Mouse (Mus musculus) c-Kit-positive CD71-positive TER-119-positive erythroid progenitor cells, embryonic 14.5 days (primary cell): ENCODE data around the gene Evl.
"Not testable (repeated sequence)": the region's sequence is repeated elsewhere in the genome, so short reads cannot be mapped to it uniquely, and the experiment has no call there.

ENCODE experiments used
- DNase-seq: peaks from one replicate; pipeline ENCODE4 v3.0.0-alpha.2; 2013; ENCODE audit warnings: low spot score

Evl gene

DNA sequence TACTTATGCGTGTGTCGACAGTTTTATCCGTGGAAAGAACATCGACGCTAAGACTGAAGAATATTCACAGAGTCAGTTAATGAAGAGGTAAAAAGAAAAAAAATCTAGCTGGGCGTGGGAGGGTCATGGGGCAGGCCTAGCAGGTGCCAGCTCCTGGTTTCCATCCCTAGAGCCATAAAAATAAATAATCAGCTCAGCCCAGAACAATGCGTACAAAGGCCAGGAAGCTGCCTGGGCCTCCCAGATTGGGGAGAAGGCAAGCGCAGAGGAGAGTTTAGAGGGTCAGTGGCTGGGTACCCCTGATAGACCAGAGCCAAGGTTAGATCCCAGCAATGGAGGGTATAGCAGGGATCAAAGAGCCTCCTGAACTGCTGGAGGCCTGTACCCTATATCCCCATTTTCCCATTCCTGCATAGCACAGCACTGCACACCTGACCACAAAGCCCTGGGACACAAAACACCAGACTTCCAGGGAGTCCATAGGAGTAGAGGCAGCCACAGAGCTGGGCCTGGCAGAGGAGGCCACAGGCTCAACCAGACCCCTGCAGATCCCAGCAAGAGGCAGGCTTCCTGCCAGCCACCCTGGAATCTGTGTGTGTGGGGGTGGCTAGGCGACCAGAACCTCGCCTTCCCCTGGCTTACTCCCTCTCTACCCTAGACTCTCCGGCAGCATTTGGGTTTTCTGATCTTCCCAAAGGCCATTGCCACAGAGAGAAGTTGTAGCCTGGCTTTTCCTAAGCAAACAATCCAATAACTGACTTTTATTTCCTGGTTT lies 144.4 kb downstream of the Evl start:
- DNase-seq: no peak

DNA sequence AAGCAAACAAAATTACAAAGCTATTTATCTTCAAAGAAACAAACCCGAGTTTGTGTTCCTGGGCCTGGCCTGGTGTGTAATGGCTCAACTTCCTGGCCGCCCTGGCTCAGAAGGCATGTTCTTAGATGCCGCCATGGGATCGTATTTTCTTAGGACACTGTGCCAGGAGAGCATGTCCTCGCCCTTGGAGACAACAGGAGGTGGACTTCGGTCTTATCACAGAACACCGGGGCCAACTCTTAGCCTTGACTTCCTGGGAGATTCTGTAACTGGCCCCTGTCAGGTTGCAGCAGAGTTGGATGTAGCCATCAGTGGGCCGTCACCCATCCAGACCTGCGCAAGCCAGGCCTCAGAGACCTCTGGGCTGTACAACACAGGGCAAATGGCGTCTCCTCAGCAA lies 145.1 kb downstream of the Evl start:
- no peak for DNase-seq

DNA sequence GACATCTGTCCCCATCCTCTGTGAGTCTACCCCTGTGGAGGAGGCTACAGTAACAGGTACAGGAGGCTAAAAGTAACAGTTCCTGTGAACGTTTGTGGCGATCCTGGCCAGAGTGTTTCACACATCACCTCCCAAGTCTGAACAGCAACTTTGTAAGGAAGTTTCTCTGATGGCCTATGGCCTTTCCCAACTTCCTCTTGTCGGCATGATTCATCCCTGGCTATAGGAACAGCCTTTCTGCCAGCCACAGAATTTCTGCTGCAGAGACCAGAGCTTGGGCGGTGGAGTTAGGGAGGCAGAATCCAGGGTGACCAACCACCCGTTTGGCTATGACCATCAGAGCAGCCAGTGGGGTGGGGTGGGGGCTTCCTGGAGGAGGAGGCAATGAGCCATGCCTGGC lies 145.5 kb downstream of the Evl start:
- DNase-seq: no peak

DNA sequence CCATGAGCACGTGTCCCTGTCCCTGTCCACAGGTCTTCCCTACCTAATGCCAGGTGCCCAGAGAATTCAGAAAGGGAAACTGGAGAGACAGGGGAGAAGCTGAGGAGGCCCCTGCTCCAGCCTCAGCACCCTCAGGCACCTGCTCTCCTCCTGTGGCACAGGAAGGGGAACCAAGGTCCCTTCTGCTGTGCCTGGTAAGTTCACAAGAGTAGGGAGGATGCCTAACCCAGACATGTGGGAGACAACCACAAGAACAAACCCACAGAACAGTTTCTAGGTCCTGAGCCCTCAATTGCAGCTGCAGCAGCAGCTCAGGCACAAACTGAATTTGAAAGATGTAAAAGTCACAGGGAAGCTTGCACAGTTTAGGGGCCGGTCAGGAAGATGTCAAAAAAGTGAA lies 146.7 kb downstream of the Evl start:
- DNase-seq: no peak

DNA sequence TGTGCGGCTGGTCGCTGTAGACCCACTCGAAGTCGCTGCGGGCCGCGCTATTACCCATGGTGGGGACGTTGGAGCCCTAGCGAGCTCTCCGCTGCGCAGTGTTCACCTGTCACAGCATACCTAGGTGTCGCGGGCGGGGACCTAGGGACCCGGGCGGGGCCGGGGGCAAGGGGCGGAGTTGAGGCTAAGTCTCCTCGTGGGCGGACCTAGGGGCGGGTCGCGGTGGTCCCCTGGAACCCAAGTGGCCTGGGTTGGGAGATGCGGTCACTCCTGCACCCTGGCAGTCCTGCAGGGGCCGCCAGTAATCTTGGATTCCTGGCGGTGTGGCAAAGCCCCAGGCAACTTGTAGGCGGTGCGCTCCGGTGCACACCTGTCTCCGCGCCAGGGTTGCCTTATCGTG lies 147.7 kb downstream of the Evl start, which contains the start of gene Degs2:
TSS of gene Degs2 (minus strand) at position 131 of the 400 bp plus-strand sequence.
- no peak for DNase-seq

DNA sequence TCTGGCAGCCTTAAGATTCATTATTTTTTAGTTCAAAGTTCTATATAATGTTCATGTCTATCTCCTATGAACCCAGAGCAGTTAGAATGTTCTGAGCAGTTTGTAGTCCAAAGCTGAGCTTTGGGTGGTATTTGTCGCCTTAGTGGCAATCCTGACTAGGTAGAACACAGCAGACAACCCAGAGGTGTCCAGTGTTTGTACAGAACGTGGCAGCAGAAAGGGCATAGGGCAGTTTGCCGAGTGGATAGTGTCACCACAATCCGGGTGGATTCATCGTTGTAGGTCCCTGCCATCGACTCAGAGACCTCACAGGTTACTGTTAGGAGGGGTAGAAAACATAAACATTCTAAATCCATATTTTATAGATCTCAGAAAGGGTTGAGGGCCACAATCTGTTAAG lies 151.0 kb downstream of the Evl start:
- DNase-seq: no peak

DNA sequence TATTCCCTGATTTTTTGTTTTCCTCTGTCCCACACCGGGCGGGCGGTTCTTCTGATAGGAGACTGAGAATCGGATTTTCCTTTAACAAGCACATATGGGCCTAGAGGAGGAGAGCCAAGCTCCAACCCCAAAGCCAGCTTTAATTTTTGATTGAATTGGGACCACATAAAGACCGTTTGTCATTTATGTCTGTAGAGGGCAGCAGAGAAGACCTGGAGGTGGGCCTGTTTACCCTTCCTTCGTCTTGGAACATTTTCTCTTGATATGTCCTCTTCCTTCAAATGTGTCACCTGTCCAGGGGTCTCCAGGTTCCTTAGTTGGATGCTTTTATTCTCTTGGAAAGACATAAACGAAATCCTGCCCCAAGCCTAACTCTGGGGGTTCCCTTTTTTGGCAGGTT lies 151.6 kb downstream of the Evl start:
- DNase-seq: no peak

DNA sequence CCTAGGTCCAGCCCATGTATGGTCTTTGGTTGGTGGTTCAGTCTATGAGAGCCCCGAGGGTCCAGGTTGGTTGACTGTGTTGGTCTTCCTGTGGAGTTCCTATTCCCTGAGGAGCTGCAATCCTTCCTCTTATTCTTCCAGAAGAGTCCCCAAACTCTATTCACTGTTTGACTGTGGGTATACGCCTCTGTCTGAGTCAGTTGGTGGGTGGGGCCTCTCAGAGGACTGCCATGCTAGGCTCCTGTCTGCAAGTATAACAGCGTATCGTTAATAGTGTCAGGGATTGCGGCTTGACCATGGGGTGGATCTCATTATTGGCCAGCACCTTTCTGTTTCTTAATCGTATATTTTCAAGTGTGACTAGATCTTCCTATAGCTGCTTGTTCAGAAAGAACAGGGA lies 154.9 kb downstream of the Evl start:
- no peak for DNase-seq

DNA sequence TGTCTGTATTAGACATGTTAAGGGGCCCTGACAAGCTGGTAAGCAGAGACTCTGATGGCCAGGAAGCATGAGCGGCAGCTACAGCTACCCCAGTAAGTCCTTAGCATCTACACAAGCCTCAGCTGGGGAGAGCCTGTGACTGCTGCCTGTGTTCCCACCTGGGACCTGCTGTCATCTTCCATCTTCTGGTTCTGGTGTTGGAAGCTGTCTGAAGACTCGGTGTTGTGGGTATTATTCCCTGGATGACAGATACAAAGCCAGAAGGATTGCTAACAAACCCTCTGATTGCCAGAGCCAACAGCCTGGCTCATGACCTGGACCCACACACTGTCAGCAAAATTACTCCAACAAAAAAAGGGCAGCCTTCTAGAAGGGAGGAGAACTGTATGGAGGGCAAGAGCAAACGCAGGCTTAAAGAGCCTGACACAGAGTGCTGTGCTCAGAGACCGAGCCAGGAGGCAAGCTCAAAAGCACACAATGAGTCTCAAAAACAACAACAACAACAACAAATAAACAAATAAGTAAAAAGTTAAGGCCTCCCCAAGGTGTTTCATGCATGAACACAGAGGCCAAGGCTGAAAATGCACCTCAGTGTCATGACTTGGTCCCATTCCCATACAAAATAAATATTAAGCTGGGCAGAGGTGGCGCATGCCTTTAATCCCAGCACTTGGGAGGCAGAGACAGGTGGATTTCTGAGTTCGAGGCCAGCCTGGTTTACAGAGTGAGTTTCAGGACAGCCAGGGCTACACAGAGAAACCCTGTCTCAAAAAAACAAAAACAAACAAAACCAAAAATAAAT lies 155.6 kb downstream of the Evl start:
- DNase-seq: no peak

DNA sequence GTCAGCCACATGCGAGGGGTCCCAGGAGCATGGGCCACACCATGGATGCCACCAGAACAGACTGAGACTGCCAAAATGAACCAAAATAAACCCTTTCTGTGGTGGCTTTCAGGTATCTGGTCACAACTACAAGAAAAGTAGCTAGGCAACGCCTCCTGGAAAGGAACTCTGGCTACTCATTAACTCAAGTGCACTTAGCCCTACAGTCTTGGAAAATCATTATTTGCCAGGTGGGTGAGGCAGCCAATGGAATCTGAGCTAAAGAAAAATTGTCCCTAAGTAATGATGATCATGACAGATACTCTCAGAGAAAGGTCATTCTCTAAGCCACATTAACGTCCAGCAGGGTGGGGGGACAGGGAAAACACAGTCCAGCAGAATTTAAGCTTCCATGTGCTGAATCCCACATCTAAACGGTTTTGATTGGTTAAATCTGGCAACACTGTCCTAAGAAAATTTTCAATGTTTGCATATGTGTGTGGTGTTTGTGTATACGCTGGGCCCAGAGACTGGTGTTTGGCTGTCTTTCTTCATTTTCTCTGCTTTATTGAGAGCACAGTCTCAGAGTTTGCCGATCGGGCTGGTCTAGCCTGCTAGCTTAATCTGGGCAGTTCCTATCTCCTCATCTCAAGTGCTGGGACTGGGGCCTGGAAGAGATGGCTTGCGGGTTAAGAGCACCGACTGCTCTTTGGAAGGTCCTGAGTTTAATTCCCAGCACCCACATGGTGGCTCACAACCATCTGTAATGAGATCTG lies 156.5 kb downstream of the Evl start:
- no peak for DNase-seq

DNA sequence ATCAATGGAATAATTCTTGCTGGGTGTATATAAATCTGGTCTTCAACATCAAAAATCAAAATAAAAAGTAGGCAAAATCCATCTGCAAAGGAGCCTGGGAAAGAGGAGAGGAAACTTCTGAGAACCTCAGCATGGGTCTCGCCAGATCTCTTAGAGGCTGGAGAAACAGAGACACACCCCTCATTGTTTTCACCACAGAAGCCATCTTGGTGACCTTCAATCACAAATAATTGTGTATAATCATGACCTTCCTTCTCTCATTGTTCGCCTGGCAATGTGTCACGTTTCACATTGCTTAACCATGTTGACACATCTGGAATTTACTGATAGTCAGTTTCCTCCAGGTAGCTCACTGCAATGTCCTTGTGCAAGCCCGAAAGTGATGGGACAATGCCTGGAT lies 158.0 kb downstream of the Evl start:
- no peak for DNase-seq

DNA sequence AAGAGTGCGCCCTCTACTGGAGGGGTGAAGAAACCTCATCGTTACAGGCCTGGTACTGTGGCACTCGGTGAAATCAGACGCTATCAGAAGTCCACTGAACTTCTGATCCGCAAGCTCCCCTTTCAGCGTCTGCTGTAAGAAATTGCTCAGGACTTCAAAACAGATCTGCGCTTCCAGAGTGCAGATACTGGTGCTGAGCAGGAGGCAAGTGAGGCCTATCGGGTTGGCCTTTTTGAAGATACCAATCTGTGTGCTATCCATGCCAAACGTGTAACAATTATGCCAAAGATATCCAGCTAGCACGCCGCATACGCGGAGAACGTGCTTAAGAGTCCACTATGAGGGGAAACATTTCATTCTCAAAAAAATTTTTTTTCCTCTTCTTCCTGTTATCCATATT lies 159.5 kb downstream of the Evl start:
- not testable (repeated sequence) for DNase-seq

DNA sequence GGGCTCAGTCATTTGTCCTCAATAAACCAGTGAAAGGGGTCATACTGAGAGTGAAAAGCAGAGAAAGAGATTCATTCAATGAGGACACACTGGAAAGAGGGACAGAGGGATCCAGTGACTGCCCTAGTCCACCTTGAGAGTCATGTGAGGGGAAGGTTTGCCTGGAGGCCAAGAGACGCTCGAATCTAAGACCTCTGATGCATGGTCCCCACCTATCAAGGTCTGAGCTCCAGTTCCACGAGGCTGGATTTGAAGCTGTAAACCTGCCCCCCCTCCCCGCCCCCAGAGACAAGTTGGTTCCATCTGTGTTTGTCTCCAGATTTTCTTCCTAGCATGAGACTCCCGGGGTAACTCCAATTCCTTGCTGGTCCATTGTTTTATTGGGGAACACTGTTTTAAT lies 161.3 kb downstream of the Evl start:
- DNase-seq: no peak

DNA sequence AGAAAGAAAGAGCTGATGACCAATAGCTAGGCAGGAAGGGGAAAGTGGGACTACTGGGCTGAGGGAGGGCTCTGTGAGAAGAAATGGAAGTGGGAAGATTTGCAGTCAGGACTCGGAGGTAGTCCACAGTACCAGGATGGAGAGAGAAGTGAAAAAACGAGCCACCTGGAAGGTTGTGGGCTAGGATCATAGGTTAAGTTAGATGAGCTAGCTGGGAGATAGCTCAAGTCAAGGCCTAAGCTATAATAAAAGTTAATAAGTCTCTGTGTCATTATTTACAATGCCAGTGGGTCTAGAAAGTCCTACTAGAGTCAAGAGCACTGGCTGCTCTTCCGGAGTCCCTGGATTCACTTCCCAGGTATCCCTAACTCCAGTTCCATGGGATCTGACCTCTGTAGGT lies 164.0 kb downstream of the Evl start:
- no peak for DNase-seq

DNA sequence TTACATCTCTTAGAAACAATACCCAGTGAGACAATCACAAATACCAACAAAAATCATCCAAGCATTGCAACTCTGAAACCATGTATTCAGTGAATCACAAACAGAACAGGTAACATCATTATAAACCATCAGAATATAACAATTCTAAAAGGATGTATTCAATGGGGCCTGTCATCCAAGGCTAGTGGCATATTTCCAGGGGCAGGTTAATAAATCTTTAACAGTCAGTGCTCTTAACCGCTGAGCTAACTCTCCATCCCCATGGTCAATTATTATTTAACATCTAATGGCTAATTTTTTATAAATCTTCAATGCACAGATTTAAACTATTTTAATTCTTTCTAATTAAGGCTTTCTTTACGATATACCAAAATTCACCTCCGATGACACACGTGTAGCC lies 167.9 kb downstream of the Evl start:
- DNase-seq: no peak

DNA sequence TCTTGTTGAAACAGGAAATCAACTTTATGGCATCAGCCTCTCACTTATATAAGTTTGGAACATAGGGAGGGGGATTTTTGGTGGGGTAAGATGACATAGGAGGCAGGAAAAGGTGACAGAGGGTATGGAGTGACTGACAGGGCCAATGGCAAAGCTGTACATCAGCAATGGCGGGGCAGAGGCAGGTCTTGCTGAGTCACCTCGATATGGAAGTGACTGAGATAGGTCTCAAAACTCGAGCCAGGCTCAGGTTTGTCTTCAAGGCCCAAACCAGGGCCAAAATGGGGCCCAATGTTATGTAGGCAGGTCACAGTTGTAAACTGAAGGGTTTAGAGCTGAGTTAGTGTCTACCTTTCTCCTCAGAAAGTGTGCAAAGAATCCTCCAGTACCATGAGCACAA lies 169.3 kb downstream of the Evl start:
- DNase-seq: no peak

DNA sequence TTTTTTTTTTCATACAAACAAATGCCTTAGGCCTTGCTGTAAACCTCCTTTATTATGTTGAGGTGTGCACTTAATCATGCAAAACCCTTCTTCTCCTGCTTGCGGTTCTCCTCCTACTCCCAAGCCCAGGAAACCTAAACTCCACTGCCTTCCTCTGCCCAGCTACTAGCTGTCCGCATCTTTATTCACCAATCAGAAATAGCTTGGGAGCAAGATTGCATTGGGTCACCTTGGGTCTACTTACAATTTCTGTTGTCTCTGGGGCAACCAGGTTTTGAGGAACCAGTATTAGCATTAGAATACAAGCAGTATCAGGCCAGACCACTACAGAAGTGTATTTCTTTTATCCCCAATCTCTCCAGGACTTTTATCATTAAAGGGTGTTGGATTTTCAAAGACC lies 179.9 kb downstream of the Evl start:
- DNase-seq: no peak

DNA sequence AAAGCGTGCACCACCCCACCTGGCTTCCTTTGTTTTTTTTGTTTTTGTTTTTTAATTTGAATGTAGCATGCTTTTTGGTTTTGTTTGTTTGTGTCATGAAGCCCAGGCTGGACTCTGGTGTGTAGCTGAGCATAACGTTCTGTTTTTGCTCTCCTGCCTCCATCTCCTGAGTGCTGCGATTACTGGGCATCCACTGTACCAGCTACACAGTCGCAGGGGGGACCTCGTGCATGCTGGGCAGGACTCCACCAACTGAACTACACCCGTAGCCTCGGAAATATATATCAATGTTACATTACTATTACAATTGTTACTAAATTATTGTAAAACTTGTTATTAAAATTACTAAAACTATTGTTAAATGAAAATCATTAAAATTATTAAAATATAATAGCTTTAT lies 183.3 kb downstream of the Evl start:
- no peak for DNase-seq
